Comparison of ENCODE assay signal across 13 mouse cellular contexts in genomic region chr19:16874991-16875540, GRCm38 (mm10). TPM values are rescaled to one million over a fixed set of nuclear protein-coding genes. Genes with fewer than 3 reads are reported as not detected.
DNase-seq lines count a peak whose midpoint lies in the region; ATAC-seq and TF ChIP-seq lines count a peak whose summit lies in the region.
"Had no signal": no experiment of that assay in that cellular context is flagged by ENCODE, and none has a peak within 500 bp of the region (broad histone marks: within the 10 kb centered on the region; RNA-seq: fewer than 3 reads in every experiment).

No protein-coding gene starts in this region.

- 5% methylated on average over 14 of the region's 14 CpGs for WGBS in heart, embryonic 15.5 days
- WGBS in stomach, embryonic 14.5 days, result 5% methylated on average over 14 of the region's 14 CpGs
- WGBS in stomach, postnatal 0 days, result 7% methylated on average over 14 of the region's 14 CpGs
- WGBS in limb, embryonic 12.5 days, result 2% methylated on average over 14 of the region's 14 CpGs

- H3K36me3 ChIP-seq in heart, embryonic 15.5 days, result no peaks in the 10 kb centered on the region
- no peaks in the 10 kb centered on the region for H3K36me3 ChIP-seq in stomach, embryonic 14.5 days (ENCODE audit: control insufficient read depth, insufficient read depth, low read length)
- H3K36me3 ChIP-seq in stomach, postnatal 0 days (ENCODE audit: control insufficient read depth, insufficient read depth, low read length), result no peaks in the 10 kb centered on the region
- no peaks in the 10 kb centered on the region for H3K36me3 ChIP-seq in limb, embryonic 12.5 days

- no peak overlapping the region for H3K27ac ChIP-seq in heart, embryonic 15.5 days
- H3K27ac ChIP-seq in stomach, embryonic 14.5 days (ENCODE audit: low read length), result no peak overlapping the region
- no peak overlapping the region for H3K27ac ChIP-seq in stomach, postnatal 0 days (replicated peaks)
- H3K27ac ChIP-seq in limb, embryonic 12.5 days, result no peak overlapping the region
- H3K27ac ChIP-seq: heart, adult 2 months had no signal

- peak overlapping the region; percentile 48; the same call in 1 of the 2 replicates for H3K4me3 ChIP-seq in heart, embryonic 15.5 days
- H3K4me3 ChIP-seq in stomach, embryonic 14.5 days (ENCODE audit: low read depth, low read length), result 0 out of 2 replicates have a peak overlapping the region, but pooled peaks have one; percentile 22
- H3K4me3 ChIP-seq in stomach, postnatal 0 days (ENCODE audit: low read depth, low read length), result no peak overlapping the region
- H3K4me3 ChIP-seq in limb, embryonic 12.5 days (replicated peaks), result peak overlapping the region; percentile 46; the same call in 1 of the 2 replicates

- no peak for DNase-seq in heart, postnatal 25 days (ENCODE audit: low spot score)
- DNase-seq in stomach, postnatal 0 days (ENCODE audit: low spot score), result no peak
- DNase-seq in testis, postnatal 14 days (ENCODE audit: low spot score), result no peak
- DNase-seq in kidney, adult 18-20 months, result no peak
- DNase-seq: cerebellum, adult 11 months; thymus, adult 2 months had no signal

- ATAC-seq in heart, embryonic 15.5 days (replicated peaks; ENCODE audit: insufficient number of reproducible peaks, insufficient read depth, low FRiP score, low read depth), result no peak
- no peak for ATAC-seq in stomach, embryonic 14.5 days (ENCODE audit: insufficient number of reproducible peaks, insufficient read depth, low FRiP score, low read depth)
- ATAC-seq in stomach, postnatal 0 days (ENCODE audit: low FRiP score, low TSS enrichment), result no peak
- ATAC-seq in limb, embryonic 12.5 days (ENCODE audit: insufficient number of reproducible peaks, insufficient read depth, low FRiP score, low TSS enrichment, low read depth), result no peak

- H3K9me3 ChIP-seq in heart, embryonic 15.5 days (replicated peaks), result no peaks in the 10 kb centered on the region
- no peaks in the 10 kb centered on the region for H3K9me3 ChIP-seq in stomach, embryonic 14.5 days (ENCODE audit: control insufficient read depth, low read depth, low read length)
- H3K9me3 ChIP-seq in stomach, postnatal 0 days (ENCODE audit: control insufficient read depth, low read length), result no peaks in the 10 kb centered on the region
- H3K9me3 ChIP-seq in limb, embryonic 12.5 days, result no peaks in the 10 kb centered on the region

- no peak for TF ChIP-seq CTCF in stomach, postnatal 0 days (IDR thresholded peaks at IDR 0.05; ENCODE audit: low read depth)

- peak overlapping the region; percentile 85 for H3K4me2 ChIP-seq in heart, embryonic 15.5 days
- H3K4me2 ChIP-seq in stomach, embryonic 14.5 days (replicated peaks; ENCODE audit: low read depth, low read length), result no peak overlapping the region
- H3K4me2 ChIP-seq in stomach, postnatal 0 days (replicated peaks; ENCODE audit: low read depth), result no peak overlapping the region
- H3K4me2 ChIP-seq in limb, embryonic 12.5 days, result no peak overlapping the region

- intact Hi-C loops in heart, postnatal 25 days (cut with DNase I), result no loop called here

- H3K9ac ChIP-seq in heart, embryonic 15.5 days, result no peak overlapping the region
- H3K9ac ChIP-seq in stomach, embryonic 14.5 days (replicated peaks; ENCODE audit: low read depth, low read length), result no peak overlapping the region
- no peak overlapping the region for H3K9ac ChIP-seq in stomach, postnatal 0 days (ENCODE audit: low read length)
- H3K9ac ChIP-seq in limb, embryonic 12.5 days (replicated peaks), result no peak overlapping the region

- no peak for TF ChIP-seq EP300 in stomach, postnatal 0 days (optimal IDR thresholded peaks at IDR 0.05)

- H3K4me1 ChIP-seq in heart, embryonic 15.5 days (replicated peaks), result peaks cover 47% of the 10 kb centered on the region
- H3K4me1 ChIP-seq in stomach, embryonic 14.5 days (ENCODE audit: control insufficient read depth, insufficient read depth, low read length), result peaks cover 17% of the 10 kb centered on the region; the same call in 1 of the 2 replicates
- H3K4me1 ChIP-seq in stomach, postnatal 0 days (replicated peaks; ENCODE audit: control insufficient read depth, insufficient read depth), result peaks cover 3% of the 10 kb centered on the region; the same call in 1 of the 2 replicates
- peaks cover 38% of the 10 kb centered on the region for H3K4me1 ChIP-seq in limb, embryonic 12.5 days (replicated peaks)

- H3K27me3 ChIP-seq in heart, embryonic 15.5 days, result peaks cover 97% of the 10 kb centered on the region
- H3K27me3 ChIP-seq in stomach, embryonic 14.5 days (ENCODE audit: control insufficient read depth, insufficient read depth, low read length), result peaks cover 51% of the 10 kb centered on the region
- peaks cover 36% of the 10 kb centered on the region for H3K27me3 ChIP-seq in stomach, postnatal 0 days (ENCODE audit: control insufficient read depth, insufficient read depth, low read length)
- peaks cover 96% of the 10 kb centered on the region for H3K27me3 ChIP-seq in limb, embryonic 12.5 days

RNA-seq across cellular contexts. Expression of gene Foxb2, which starts 1.5 kb away (rescaled TPM):
- polyA plus RNA-seq in heart, embryonic 15.5 days (2015; fragmentation: Nextera tagmentation; extraction: Ambion mirVana), result not detected in 2 replicates
- total RNA-seq in heart, postnatal 25 days (2021), result not detected
- polyA plus RNA-seq in stomach, embryonic 14.5 days (2014; fragmentation: Nextera tagmentation; extraction: Ambion mirVana), result not detected in 2 replicates
- polyA plus RNA-seq in stomach, postnatal 0 days (2015; fragmentation: Nextera tagmentation; extraction: Ambion mirVana), result not detected in 2 replicates
- polyA plus RNA-seq in limb, embryonic 12.5 days (2016; fragmentation: Nextera tagmentation; extraction: Ambion mirVana), result 0.14 TPM in 1 of 2 replicates, not detected in the other
- total RNA-seq: ES-E14; heart, adult 2 months; layer of hippocampus, postnatal 10 days had no signal
- polyA plus RNA-seq: heart, adult 2 months; liver, embryonic 16.5 days had no signal
